Mouse (Mus musculus) cerebellum, adult 2 months (tissue): ENCODE results near the gene Tmco4.

Experiments used
- CTCF ChIP-seq: fragments of 200-500 bp; IDR thresholded peaks from 2 replicates; pipeline ENCODE4 v1.5.1; 2011; ENCODE audit warnings: low read depth, mild to moderate bottlenecking, control low read depth, low read length, moderate library complexity, borderline replicate concordance; ENCODE audit not compliant: insufficient read depth
- POLR2A ChIP-seq: fragments of 200-500 bp; IDR thresholded peaks from 2 replicates; pipeline ENCODE4 v1.6.1; 2011; ENCODE audit warnings: low read length, control low read depth, borderline replicate concordance; ENCODE audit not compliant: insufficient read depth

- no peak for TF ChIP-seq POLR2A
- TF ChIP-seq CTCF: no peak
Observed at GRCm38 (mm10) chr4:139075041-139075711, 102.5 kb downstream of the Tmco4 start, which contains the start of gene Htr6.
